Mouse (Mus musculus): Measurements from ENCODE around the gene Tbl2. TPM values are rescaled to one million over a fixed set of nuclear protein-coding genes. Genes with fewer than 3 reads are reported as not detected.

Tbl2 gene
- polyA plus RNA-seq, 1 experiment: 5.9 TPM

GRCm38 (mm10) chr5:135192431-135192830, 43.0 kb downstream of the Tbl2 start:
- Histone ChIP-seq H3K27ac (ENCODE audit: insufficient read depth, low read depth, low read length) (no peak overlapping the region), H3K4me1 (ENCODE audit: control insufficient read depth, insufficient read depth, low read length) (peaks cover 26% of the 10 kb centered on the region), H3K4me3 (ENCODE audit: insufficient read depth, low read length) (no peak overlapping the region)
- TF ChIP-seq CTCF (IDR thresholded peaks at IDR 0.05; ENCODE audit: low read depth, low read length) (no peak), POLR2A (IDR thresholded peaks at IDR 0.05; ENCODE audit: borderline replicate concordance, low read depth, low read length) (no peak)

GRCm38 (mm10) chr5:135196367-135196766, 46.9 kb downstream of the Tbl2 start:
- no peak overlapping the region for H3K27ac ChIP-seq (ENCODE audit: insufficient read depth, low read depth, low read length)
- no peak for TF ChIP-seq POLR2A (IDR thresholded peaks at IDR 0.05; ENCODE audit: borderline replicate concordance, low read depth, low read length)
- TF ChIP-seq CTCF (IDR thresholded peaks at IDR 0.05; ENCODE audit: low read depth, low read length): no peak
- H3K4me1 ChIP-seq (ENCODE audit: control insufficient read depth, insufficient read depth, low read length): peaks cover 18% of the 10 kb centered on the region
- H3K4me3 ChIP-seq (ENCODE audit: insufficient read depth, low read length): no peak overlapping the region

- TF ChIP-seq POLR2A (IDR thresholded peaks at IDR 0.05; ENCODE audit: borderline replicate concordance, low read depth, low read length) (no peak), CTCF (IDR thresholded peaks at IDR 0.05; ENCODE audit: low read depth, low read length) (no peak)
- Histone ChIP-seq H3K27ac (ENCODE audit: insufficient read depth, low read depth, low read length) (no peak overlapping the region), H3K4me1 (ENCODE audit: control insufficient read depth, insufficient read depth, low read length) (0 out of 2 replicates have a peak, but pooled peaks cover 2% of the 10 kb centered on the region)
Observed at GRCm38 (mm10) chr5:135202763-135203162, 53.3 kb downstream of the Tbl2 start.

GRCm38 (mm10) chr5:135208197-135208596, 58.7 kb downstream of the Tbl2 start:
- H3K4me3 ChIP-seq (ENCODE audit: insufficient read depth, low read length): no peak overlapping the region
- no peaks in the 10 kb centered on the region for H3K4me1 ChIP-seq (ENCODE audit: control insufficient read depth, insufficient read depth, low read length)
- TF ChIP-seq POLR2A (IDR thresholded peaks at IDR 0.05; ENCODE audit: borderline replicate concordance, low read depth, low read length) (no peak), CTCF (IDR thresholded peaks at IDR 0.05; ENCODE audit: low read depth, low read length) (no peak)
- no peak overlapping the region for H3K27ac ChIP-seq (ENCODE audit: insufficient read depth, low read depth, low read length)

More at GRCm38 (mm10) chr5:135202763-135203162, 53.3 kb downstream of the Tbl2 start:
- H3K4me3 ChIP-seq (ENCODE audit: insufficient read depth, low read length): no peak overlapping the region

Other genes starting within 250 kb of the Tbl2 start
- gene Tmem270, start 242.9 kb upstream of the Tbl2 start, polyA plus RNA-seq (2012; ENCODE audit: insufficient read depth, insufficient read length, missing spikeins): not detected in 2 replicates
- gene Cldn13, start 234.1 kb upstream of the Tbl2 start, polyA plus RNA-seq (2012; ENCODE audit: insufficient read depth, insufficient read length, missing spikeins): not detected in 2 replicates
- 7.0 and 8.4 TPM in 2 replicates for gene Mettl27, start 217.3 kb upstream of the Tbl2 start, polyA plus RNA-seq (2012; ENCODE audit: insufficient read depth, insufficient read length, missing spikeins)
- gene Cldn4, start 202.7 kb upstream of the Tbl2 start, polyA plus RNA-seq (2012; ENCODE audit: insufficient read depth, insufficient read length, missing spikeins): not detected in 2 replicates
- gene Cldn3, start 163.4 kb upstream of the Tbl2 start, polyA plus RNA-seq (2012; ENCODE audit: insufficient read depth, insufficient read length, missing spikeins): not detected in 2 replicates
- gene Abhd11, start 140.5 kb upstream of the Tbl2 start, polyA plus RNA-seq (2012; ENCODE audit: insufficient read depth, insufficient read length, missing spikeins): 12.2 and 13.0 TPM in 2 replicates
- 0.76 and 0.84 TPM in 2 replicates for gene Stx1a, start 126.2 kb upstream of the Tbl2 start, polyA plus RNA-seq (2012; ENCODE audit: insufficient read depth, insufficient read length, missing spikeins)
- gene Dnajc30, start 85.5 kb upstream of the Tbl2 start, polyA plus RNA-seq (2012; ENCODE audit: insufficient read depth, insufficient read length, missing spikeins): 21.6 and 22.4 TPM in 2 replicates
- gene Bud23, start 84.7 kb upstream of the Tbl2 start, polyA plus RNA-seq (2012; ENCODE audit: insufficient read depth, insufficient read length, missing spikeins): 45.0 and 57.1 TPM in 2 replicates
- not detected in 2 replicates for gene Vps37d, start 71.4 kb upstream of the Tbl2 start, polyA plus RNA-seq (2012; ENCODE audit: insufficient read depth, insufficient read length, missing spikeins)
- gene Mlxipl, start 59.8 kb upstream of the Tbl2 start, polyA plus RNA-seq (2012; ENCODE audit: insufficient read depth, insufficient read length, missing spikeins): not detected in 2 replicates
- gene Bcl7b, start 18.6 kb downstream of the Tbl2 start, polyA plus RNA-seq (2012; ENCODE audit: insufficient read depth, insufficient read length, missing spikeins): 48.9 and 57.6 TPM in 2 replicates
- 57.5 and 58.9 TPM in 2 replicates for gene Baz1b, start 37.6 kb downstream of the Tbl2 start, polyA plus RNA-seq (2012; ENCODE audit: insufficient read depth, insufficient read length, missing spikeins)
- gene Fzd9, start 101.6 kb downstream of the Tbl2 start, polyA plus RNA-seq (2012; ENCODE audit: insufficient read depth, insufficient read length, missing spikeins): not detected in 2 replicates
- gene Fkbp6, start 200.4 kb downstream of the Tbl2 start, polyA plus RNA-seq (2012; ENCODE audit: insufficient read depth, insufficient read length, missing spikeins): not detected in 2 replicates
- gene Trim50, start 203.6 kb downstream of the Tbl2 start, polyA plus RNA-seq (2012; ENCODE audit: insufficient read depth, insufficient read length, missing spikeins): not detected in 2 replicates
- gene Nsun5, start 220.3 kb downstream of the Tbl2 start, polyA plus RNA-seq (2012; ENCODE audit: insufficient read depth, insufficient read length, missing spikeins): 8.0 and 11.4 TPM in 2 replicates
- gene Pom121, start 244.9 kb downstream of the Tbl2 start, polyA plus RNA-seq (2012; ENCODE audit: insufficient read depth, insufficient read length, missing spikeins): 15.0 and 17.5 TPM in 2 replicates

Measured in bone marrow macrophage, adult 2 months (primary cell).